Mouse (Mus musculus): ENCODE data around the gene Psmd5. TPM values are rescaled to one million over a fixed set of nuclear protein-coding genes. Genes with fewer than 3 reads are reported as not detected.
A peak's percentile ranks its signal among the peaks of the same experiment; 100 is the strongest.
"Not testable (repeated sequence)": the region's sequence is repeated elsewhere in the genome, so short reads cannot be mapped to it uniquely, and the experiment has no call there.

Gene Psmd5
- total RNA-seq, 2 experiments from 2014 or later = 27.4 to 30.8 TPM

GRCm38 (mm10) chr2:34899682-34900081, 24.9 kb upstream of the Psmd5 start:
- no peak for DNase-seq (ENCODE audit: low spot score in 2 of 2)
- intact Hi-C loops (cut with DNase I) = no loop called here

- intact Hi-C loops (cut with DNase I) = no loop called here
- DNase-seq (ENCODE audit: low spot score in 2 of 2) = no peak
Measured at GRCm38 (mm10) chr2:34897820-34898219, 23.1 kb upstream of the Psmd5 start.

- DNase-seq (ENCODE audit: low spot score in 2 of 2) = no peak
- intact Hi-C loops (cut with DNase I) = no loop called here
Measured at GRCm38 (mm10) chr2:34896821-34897460, 22.2 kb upstream of the Psmd5 start.

GRCm38 (mm10) chr2:34895503-34896113, 20.8 kb upstream of the Psmd5 start:
- intact Hi-C loops (cut with DNase I) = no loop called here

GRCm38 (mm10) chr2:34893950-34894349, 19.2 kb upstream of the Psmd5 start:
- DNase-seq (ENCODE audit: low spot score in 2 of 2) = no peak
- intact Hi-C loops (cut with DNase I) = no loop called here

More at GRCm38 (mm10) chr2:34895503-34896113, 20.8 kb upstream of the Psmd5 start:
- DNase-seq (ENCODE audit: low spot score in 2 of 2) = no peak

- DNase-seq (ENCODE audit: low spot score in 2 of 2) = no peak
- intact Hi-C loops (cut with DNase I) = no loop called here
Measured at GRCm38 (mm10) chr2:34884186-34884585, 9.4 kb upstream of the Psmd5 start.

- no peak for DNase-seq (ENCODE audit: low spot score in 2 of 2)
- intact Hi-C loops (cut with DNase I) = no loop called here
Measured at GRCm38 (mm10) chr2:34883190-34883589, 8.4 kb upstream of the Psmd5 start.

- DNase-seq (ENCODE audit: low spot score in 2 of 2) = no peak
Measured at GRCm38 (mm10) chr2:34882757-34883156, 8.0 kb upstream of the Psmd5 start.

GRCm38 (mm10) chr2:34880054-34880453, 5.3 kb upstream of the Psmd5 start:
- intact Hi-C loops (cut with DNase I) = no loop called here
- no peak for DNase-seq (ENCODE audit: low spot score in 2 of 2)

More at GRCm38 (mm10) chr2:34882757-34883156, 8.0 kb upstream of the Psmd5 start:
- intact Hi-C loops (cut with DNase I) = no loop called here

GRCm38 (mm10) chr2:34874271-34874670, 497 bp downstream of the Psmd5 start, which contains the start of gene Cutal:
Gene Cutal (plus strand): TSS chr2:34874396.
- intact Hi-C loops (cut with DNase I) = no loop called here
- DNase-seq (ENCODE audit: low spot score in 2 of 2) = no peak

GRCm38 (mm10) chr2:34870520-34871474, 4.0 kb downstream of the Psmd5 start:
- peak; percentile 93 to 96 for DNase-seq (ENCODE audit: low spot score in 2 of 2)
- intact Hi-C loops (cut with DNase I) = loop anchor here (2.0 kb wide), 1 partner anchor 238 kb away; the partner anchor contains the start of gene Cntrl

- intact Hi-C loops (cut with DNase I) = loop anchor here (2.0 kb wide), 1 partner anchor 239 kb away; the partner anchor contains the start of gene Cntrl
- no peak for DNase-seq (ENCODE audit: low spot score in 2 of 2)
Measured at GRCm38 (mm10) chr2:34869680-34870079, 5.1 kb downstream of the Psmd5 start.

GRCm38 (mm10) chr2:34857728-34858127, 17.0 kb downstream of the Psmd5 start:
- intact Hi-C loops (cut with DNase I) = no loop called here
- DNase-seq (ENCODE audit: low spot score in 2 of 2) = no peak

- DNase-seq (ENCODE audit: low spot score in 2 of 2) = no peak
- intact Hi-C loops (cut with DNase I) = no loop called here
Measured at GRCm38 (mm10) chr2:34855265-34855664, 19.5 kb downstream of the Psmd5 start.

GRCm38 (mm10) chr2:34847702-34848101, 27.1 kb downstream of the Psmd5 start:
- intact Hi-C loops (cut with DNase I) = no loop called here

GRCm38 (mm10) chr2:34843211-34843939, 31.4 kb downstream of the Psmd5 start:
- DNase-seq (ENCODE audit: low spot score in 2 of 2) = peak in 1 of 2 experiments; percentile 45
- intact Hi-C loops (cut with DNase I) = no loop called here

More at GRCm38 (mm10) chr2:34847702-34848101, 27.1 kb downstream of the Psmd5 start:
- no peak for DNase-seq (ENCODE audit: low spot score in 2 of 2)

GRCm38 (mm10) chr2:34841706-34842105, 33.1 kb downstream of the Psmd5 start:
- DNase-seq (ENCODE audit: low spot score in 2 of 2) = peak; percentile 64 to 87
- intact Hi-C loops (cut with DNase I) = no loop called here

- intact Hi-C loops (cut with DNase I); DNase-seq (ENCODE audit: low spot score in 2 of 2): not testable (repeated sequence)
Measured at GRCm38 (mm10) chr2:34840143-34840542, 34.6 kb downstream of the Psmd5 start.

- intact Hi-C loops (cut with DNase I) = no loop called here
- no peak for DNase-seq (ENCODE audit: low spot score in 2 of 2)
Measured at GRCm38 (mm10) chr2:34835669-34836068, 39.1 kb downstream of the Psmd5 start.

All from left cerebral cortex, postnatal 14 days (tissue).